Mouse (Mus musculus) heart, embryonic 13.5 days (tissue): ENCODE measurements around the gene Itga1. TPM values are rescaled to one million over a fixed set of nuclear protein-coding genes. Genes with fewer than 3 reads are reported as not detected.

ENCODE experiments used
- ATAC-seq: fragments of 200-750 bp; cut with Nextera tagmentation; 2 replicates; pipeline ENCODE4 v1.8.0; 2017; ENCODE audit warnings: moderate TSS enrichment; ENCODE audit not compliant: insufficient number of reproducible peaks, low FRiP score, low TSS enrichment; ENCODE audit errors: extremely low read depth
- H3K27ac ChIP-seq: fragments of 300-500 bp; sonication (generic); replicated peaks from 2 replicates; pipeline ENCODE4 v1.5.1; 2015; ENCODE audit warnings: moderate library complexity, mild to moderate bottlenecking, inconsistent platforms
- H3K27me3 ChIP-seq: fragments of 300-500 bp; sonication (generic); replicated peaks from 2 replicates; pipeline ENCODE4 v1.6.1; 2015; ENCODE audit warnings: mild to moderate bottlenecking, inconsistent platforms
- H3K36me3 ChIP-seq: fragments of 300-500 bp; sonication (generic); 2 replicates; pipeline ENCODE4 v1.6.1; 2015; ENCODE audit warnings: mild to moderate bottlenecking, inconsistent platforms
- H3K4me1 ChIP-seq: fragments of 300-500 bp; sonication (generic); 2 replicates; pipeline ENCODE4 v1.6.1; 2015; ENCODE audit warnings: inconsistent platforms
- H3K4me2 ChIP-seq: fragments of 300-500 bp; sonication (generic); 2 replicates; pipeline ENCODE4 v1.6.1; 2015; ENCODE audit warnings: inconsistent platforms, mild to moderate bottlenecking, moderate library complexity
- H3K4me3 ChIP-seq: fragments of 300-500 bp; sonication (generic); 2 replicates; pipeline ENCODE4 v1.5.1; 2015; ENCODE audit warnings: moderate library complexity, mild to moderate bottlenecking, inconsistent platforms
- H3K9ac ChIP-seq: fragments of 300-500 bp; sonication (generic); 2 replicates; pipeline ENCODE4 v1.6.1; 2015; ENCODE audit warnings: inconsistent platforms, mild to moderate bottlenecking, moderate library complexity
- H3K9me3 ChIP-seq: fragments of 300-500 bp; sonication (generic); 2 replicates; pipeline ENCODE4 v1.6.1; 2016; ENCODE audit warnings: inconsistent platforms
- WGBS: fragments of 180-500 bp; shearing (Covaris S2); methylation state at CpG from one replicate; pipeline ENCODE4 v1.1.7; 2015; ENCODE audit warnings: mixed read lengths; 5-methylcytosine and 5-hydroxymethylcytosine counted together
- polyA plus RNA-seq: library from polyadenylated mRNA; unstranded; fragments of >200 nt; fragmentation: Nextera tagmentation; extraction: Ambion mirVana; gene quantifications from 2 replicates; pipeline ENCODE4 v1.2.1, GENCODE M21; 2015

The Itga1 gene
- polyA plus RNA-seq, 1 experiment from 2014 or later = 22.5 TPM

GRCm38 (mm10) chr13:114984658-114985057 lies 117.1 kb downstream of the Itga1 start:
- ATAC-seq = no peak
- 68% methylated on average over 1 of the region's 1 CpGs for WGBS
- Histone ChIP-seq H3K4me1 (peaks cover 10% of the 10 kb centered on the region), H3K27ac (no peak overlapping the region), H3K27me3 (no peaks in the 10 kb centered on the region), H3K4me2 (no peak overlapping the region), H3K9ac (no peak overlapping the region), H3K9me3 (no peaks in the 10 kb centered on the region), H3K36me3 (peaks cover 68% of the 10 kb centered on the region), H3K4me3 (no peak overlapping the region)

GRCm38 (mm10) chr13:114983116-114983515 lies 118.6 kb downstream of the Itga1 start:
- Histone ChIP-seq H3K27ac (no peak overlapping the region), H3K9me3 (no peaks in the 10 kb centered on the region), H3K4me2 (no peak overlapping the region), H3K4me3 (no peak overlapping the region), H3K27me3 (no peaks in the 10 kb centered on the region), H3K36me3 (peaks cover 64% of the 10 kb centered on the region), H3K9ac (no peak overlapping the region), H3K4me1 (peaks cover 10% of the 10 kb centered on the region)
- WGBS = 79% methylated on average over 7 of the region's 7 CpGs
- no peak for ATAC-seq

- H3K27ac ChIP-seq = no peak overlapping the region
- H3K4me2 ChIP-seq = no peak overlapping the region
- ATAC-seq = no peak
- no peak overlapping the region for H3K9ac ChIP-seq
- H3K4me1 ChIP-seq = no peaks in the 10 kb centered on the region
- 39% methylated on average over 10 of the region's 10 CpGs for WGBS
- no peak overlapping the region for H3K4me3 ChIP-seq
- no peaks in the 10 kb centered on the region for H3K9me3 ChIP-seq
- H3K27me3 ChIP-seq = no peaks in the 10 kb centered on the region
- peaks cover 60% of the 10 kb centered on the region for H3K36me3 ChIP-seq
Measured at GRCm38 (mm10) chr13:114980831-114981419, 120.8 kb downstream of the Itga1 start.

- Histone ChIP-seq H3K27ac (no peak overlapping the region), H3K27me3 (no peaks in the 10 kb centered on the region), H3K4me1 (no peaks in the 10 kb centered on the region), H3K36me3 (peaks cover 61% of the 10 kb centered on the region), H3K9me3 (no peaks in the 10 kb centered on the region), H3K4me3 (no peak overlapping the region), H3K9ac (no peak overlapping the region), H3K4me2 (no peak overlapping the region)
- 72% methylated on average over 6 of the region's 6 CpGs for WGBS
- no peak for ATAC-seq
Measured at GRCm38 (mm10) chr13:114974484-114975042, 127.2 kb downstream of the Itga1 start.

- H3K9me3 ChIP-seq = no peaks in the 10 kb centered on the region
- H3K4me1 ChIP-seq = no peaks in the 10 kb centered on the region
- H3K27ac ChIP-seq = no peak overlapping the region
- WGBS = 71% methylated on average over 3 of the region's 3 CpGs
- no peak overlapping the region for H3K4me2 ChIP-seq
- no peak overlapping the region for H3K4me3 ChIP-seq
- no peak overlapping the region for H3K9ac ChIP-seq
- peaks cover 73% of the 10 kb centered on the region for H3K36me3 ChIP-seq
- H3K27me3 ChIP-seq = no peaks in the 10 kb centered on the region
- ATAC-seq = no peak
Measured at GRCm38 (mm10) chr13:114971905-114972304, 129.9 kb downstream of the Itga1 start.

- Histone ChIP-seq H3K4me2 (no peak overlapping the region), H3K4me1 (no peaks in the 10 kb centered on the region), H3K9me3 (no peaks in the 10 kb centered on the region), H3K27ac (no peak overlapping the region), H3K36me3 (peaks cover 68% of the 10 kb centered on the region), H3K27me3 (no peaks in the 10 kb centered on the region), H3K9ac (no peak overlapping the region), H3K4me3 (no peak overlapping the region)
- ATAC-seq = no peak
- 27% methylated on average over 2 of the region's 2 CpGs for WGBS
Measured at GRCm38 (mm10) chr13:114964233-114964632, 137.5 kb downstream of the Itga1 start.

GRCm38 (mm10) chr13:114954516-114954915 lies 147.2 kb downstream of the Itga1 start:
- H3K4me1 ChIP-seq = no peaks in the 10 kb centered on the region
- no peak overlapping the region for H3K4me3 ChIP-seq
- no peak for ATAC-seq
- H3K36me3 ChIP-seq = peaks cover 30% of the 10 kb centered on the region
- H3K27ac ChIP-seq = no peak overlapping the region
- no peaks in the 10 kb centered on the region for H3K9me3 ChIP-seq
- H3K27me3 ChIP-seq = no peaks in the 10 kb centered on the region
- H3K9ac ChIP-seq = no peak overlapping the region
- no peak overlapping the region for H3K4me2 ChIP-seq

- WGBS = 67% methylated on average over 7 of the region's 7 CpGs
- no peak overlapping the region for H3K9ac ChIP-seq
Measured at GRCm38 (mm10) chr13:114933541-114933940, 168.2 kb downstream of the Itga1 start.

GRCm38 (mm10) chr13:114931775-114932294 lies 169.9 kb downstream of the Itga1 start, which contains the start of gene Itga2:
Gene Itga2 (minus strand): TSS chr13:114932100.
- Histone ChIP-seq H3K4me2 (peak within 1 kb of the TSS; percentile 92), H3K27ac (peak within 1 kb of the TSS; percentile 48), H3K9me3 (no peaks in the 10 kb centered on the region), H3K27me3 (peaks cover 8% of the 10 kb centered on the region), H3K4me3 (peak within 1 kb of the TSS; percentile 62), H3K36me3 (no peaks in the 10 kb centered on the region), H3K9ac (peak within 1 kb of the TSS; percentile 73), H3K4me1 (peaks cover 14% of the 10 kb centered on the region)
- no peak for ATAC-seq
- 2% methylated on average over 28 of the region's 28 CpGs for WGBS

More at GRCm38 (mm10) chr13:114933541-114933940, 168.2 kb downstream of the Itga1 start:
- H3K4me2 ChIP-seq = no peak overlapping the region
- no peak overlapping the region for H3K4me3 ChIP-seq
- H3K4me1 ChIP-seq = peaks cover 14% of the 10 kb centered on the region
- H3K27ac ChIP-seq = no peak overlapping the region
- H3K9me3 ChIP-seq = no peaks in the 10 kb centered on the region
- H3K27me3 ChIP-seq = peaks cover 8% of the 10 kb centered on the region
- ATAC-seq = no peak
- no peaks in the 10 kb centered on the region for H3K36me3 ChIP-seq

- WGBS = 2% methylated on average over 10 of the region's 10 CpGs
- no peak for ATAC-seq
- H3K4me1 ChIP-seq = peaks cover 14% of the 10 kb centered on the region
Measured at GRCm38 (mm10) chr13:114930996-114931649, 170.6 kb downstream of the Itga1 start.

GRCm38 (mm10) chr13:114924785-114925184 lies 177.0 kb downstream of the Itga1 start:
- Histone ChIP-seq H3K4me2 (no peak overlapping the region), H3K4me1 (peaks cover 13% of the 10 kb centered on the region; the same call in 1 of the 2 replicates), H3K9ac (no peak overlapping the region), H3K27ac (no peak overlapping the region), H3K36me3 (peaks cover 3% of the 10 kb centered on the region; the same call in 1 of the 2 replicates), H3K4me3 (no peak overlapping the region), H3K9me3 (peaks cover 4% of the 10 kb centered on the region; the same call in 1 of the 2 replicates), H3K27me3 (no peaks in the 10 kb centered on the region)
- WGBS = 50% methylated on average over 1 of the region's 1 CpGs
- ATAC-seq = no peak

More at GRCm38 (mm10) chr13:114930996-114931649, 170.6 kb downstream of the Itga1 start:
- no peaks in the 10 kb centered on the region for H3K36me3 ChIP-seq
- peak overlapping the region; percentile 62 for H3K4me3 ChIP-seq
- H3K9ac ChIP-seq = peak overlapping the region; percentile 73
- peak overlapping the region; percentile 48; the same call in 1 of the 2 replicates for H3K27ac ChIP-seq
- peak overlapping the region; percentile 92 for H3K4me2 ChIP-seq
- H3K27me3 ChIP-seq = peaks cover 8% of the 10 kb centered on the region
- H3K9me3 ChIP-seq = no peaks in the 10 kb centered on the region
